Mouse (Mus musculus) cerebellum, postnatal 25 days (tissue): Measurements from ENCODE around the gene Spata31d1c.

Experiments
- DNase-seq, 2 experiments: peaks; one replicate each; pipeline ENCODE4 v3.0.0; 2021; ENCODE audit warnings: mixed read lengths in 2 of 2

The Spata31d1c gene

DNA sequence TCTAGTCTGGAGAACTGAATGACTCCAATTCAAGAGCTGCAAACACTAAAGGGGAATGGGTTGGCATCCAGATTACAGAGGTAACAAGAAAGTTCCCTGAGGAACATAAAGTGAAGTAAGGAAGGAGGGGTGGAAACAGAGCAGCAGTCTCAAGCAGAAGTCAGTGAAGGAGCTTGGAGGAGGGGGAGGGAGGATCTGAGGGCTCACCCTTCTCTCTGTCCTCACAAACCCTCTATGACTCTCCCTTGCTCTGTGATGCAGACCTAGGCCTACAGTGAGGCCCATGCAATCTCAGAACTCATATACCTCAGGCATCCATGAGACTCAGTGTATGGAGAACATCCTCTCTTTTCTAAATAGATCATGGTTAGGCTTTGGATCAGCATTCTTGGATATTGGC, at the start of gene Spata31d1c:
Spata31d1c (plus strand) TSS at position 301 of the 400 bp plus-strand sequence.
- DNase-seq: no peak

DNA sequence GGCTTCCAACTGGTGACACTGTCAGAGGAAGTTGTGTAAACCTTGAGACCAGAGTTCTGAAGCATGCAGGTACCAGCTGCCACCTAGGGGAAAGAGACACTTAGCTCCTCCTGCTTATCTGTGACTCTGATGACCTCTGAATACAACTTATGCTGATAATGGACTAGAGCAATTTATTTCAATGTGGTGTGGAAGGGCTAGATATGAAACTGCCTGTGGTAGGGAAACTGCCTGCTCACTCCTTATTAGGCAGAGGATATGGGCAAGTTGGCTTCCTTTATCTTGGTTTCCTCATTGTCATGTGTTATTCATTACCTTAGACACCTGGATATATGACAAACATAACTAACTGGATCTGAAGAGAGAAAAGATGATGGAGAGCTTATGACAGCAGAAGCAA, 44.0 kb upstream of the Spata31d1c start:
- DNase-seq: no peak

DNA sequence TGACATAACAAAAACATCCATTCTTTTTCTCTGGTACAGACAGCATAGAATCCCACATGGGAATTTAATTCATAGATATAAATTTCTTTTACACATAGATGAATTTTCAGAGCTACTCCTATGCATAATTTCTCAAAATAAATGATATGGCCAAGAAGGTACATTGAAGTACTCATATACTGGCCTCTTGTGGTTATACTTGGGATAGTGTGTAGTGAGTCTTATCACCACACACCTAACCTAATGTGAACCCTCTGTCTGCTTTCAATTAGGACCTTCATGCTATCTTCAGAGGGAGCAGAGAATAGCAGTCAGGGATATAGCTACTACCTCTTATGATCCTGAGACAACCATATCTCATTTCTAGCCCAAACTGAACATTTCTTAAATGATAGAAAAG, 27.4 kb upstream of the Spata31d1c start:
- DNase-seq: no peak

DNA sequence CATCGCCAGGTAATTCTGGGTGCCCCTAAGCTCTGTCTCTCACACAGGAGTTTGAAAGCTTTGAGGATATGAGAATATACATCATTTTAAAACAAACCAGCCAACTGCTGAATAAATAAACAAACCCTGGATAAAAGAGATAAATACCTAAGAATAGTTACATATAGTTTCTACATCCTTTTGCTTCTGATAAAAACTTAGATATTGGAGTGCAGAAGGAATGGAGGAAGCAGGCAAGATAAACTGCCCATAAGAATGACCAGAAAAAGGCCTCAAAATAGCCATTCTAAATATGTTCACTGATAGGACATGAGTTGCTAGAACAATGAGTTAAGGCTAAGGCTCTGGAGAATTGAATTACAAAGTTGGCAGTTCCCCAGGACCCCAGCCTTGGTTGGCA, 26.1 kb upstream of the Spata31d1c start:
- no peak for DNase-seq

DNA sequence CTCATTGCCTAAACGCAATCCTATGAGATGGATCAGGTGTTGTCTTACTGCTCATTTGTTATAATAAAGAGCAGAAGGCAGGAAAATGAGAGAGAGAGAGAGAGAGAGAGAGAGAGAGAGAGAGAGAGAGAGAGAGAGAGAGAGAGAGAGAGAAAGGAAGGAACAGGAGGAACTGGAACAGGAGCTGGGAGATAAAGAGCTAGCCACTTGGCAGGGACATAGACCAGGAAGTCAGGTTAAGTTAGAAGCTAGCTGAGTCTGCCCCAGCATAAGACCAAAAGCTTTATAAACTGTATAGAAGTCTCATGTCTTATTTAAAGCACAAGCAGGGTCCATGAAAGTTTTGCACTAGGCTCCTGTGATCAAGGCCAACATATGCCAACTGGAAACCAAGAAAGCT, 24.9 kb upstream of the Spata31d1c start:
- DNase-seq: no peak

DNA sequence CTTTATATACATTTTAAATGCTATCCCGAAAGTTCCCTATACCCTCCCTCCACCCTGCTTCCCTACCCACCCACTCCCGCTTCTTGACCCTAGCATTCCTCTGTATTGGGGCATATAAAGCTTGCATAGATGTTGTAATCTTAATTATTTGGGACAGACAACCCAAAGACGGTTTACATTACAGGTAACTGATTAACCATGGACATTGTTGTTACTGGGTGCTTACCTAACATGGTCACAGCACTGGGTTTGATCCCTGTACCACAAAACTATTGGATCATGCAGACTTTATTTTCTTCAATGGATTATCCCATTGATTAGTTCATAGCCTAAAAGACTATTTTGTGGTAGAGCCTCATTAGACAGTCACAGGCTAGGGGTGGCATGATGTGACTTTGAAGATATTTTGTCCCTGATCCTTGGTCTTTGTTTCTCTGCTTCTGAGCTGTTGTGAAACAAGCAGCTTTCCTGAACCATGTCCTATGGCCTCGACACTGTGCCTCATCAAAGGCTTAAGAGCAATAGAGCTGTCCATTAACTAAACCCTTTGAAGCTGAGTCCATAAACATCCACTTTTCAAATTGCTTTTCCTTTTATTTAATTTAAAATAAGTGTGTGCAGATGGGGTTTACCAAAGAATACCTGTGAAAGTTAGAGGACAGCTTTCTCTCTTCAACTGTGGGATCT, 21.7 kb upstream of the Spata31d1c start:
- no peak for DNase-seq

DNA sequence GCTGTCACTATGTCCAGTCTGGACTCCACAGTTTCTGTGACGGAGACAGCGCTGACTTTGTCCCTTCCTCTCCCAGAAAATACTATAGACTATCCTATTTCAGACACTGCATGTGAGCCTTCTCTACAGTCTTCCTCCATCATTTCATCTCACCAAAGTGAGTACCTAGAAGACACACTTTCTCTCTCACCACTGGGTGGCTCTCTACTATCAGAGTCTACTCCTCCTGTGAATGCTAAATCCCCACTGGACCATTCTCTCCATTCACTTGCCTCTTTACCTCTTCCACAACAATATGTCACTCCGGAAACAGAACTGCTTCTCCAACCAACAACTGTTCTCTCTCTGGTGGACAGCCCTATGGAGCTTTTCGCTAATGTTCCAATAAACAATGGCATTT, 2.2 kb downstream of the Spata31d1c start:
- no peak for DNase-seq

- DNase-seq: no peak
Measured at GRCm38 (mm10) chr13:65052660-65053059, 19.8 kb downstream of the Spata31d1c start, which contains the start of gene Prss47. Gene Prss47 (minus strand): TSS chr13:65052760.

GRCm38 (mm10) chr13:65069969-65070368, 37.1 kb downstream of the Spata31d1c start:
- DNase-seq: no peak
